Mouse (Mus musculus) c-Kit-positive CD71-positive TER-119-negative erythroid progenitor cells, embryonic 14.5 days (primary cell): ENCODE measurements around the gene Rack1.
A peak's percentile ranks its signal among the peaks of the same experiment; 100 is the strongest.

Experiments
- DNase-seq: peaks from one replicate; pipeline ENCODE4 v3.0.0-alpha.2; 2013; ENCODE audit warnings: low read depth

The Rack1 gene

DNA sequence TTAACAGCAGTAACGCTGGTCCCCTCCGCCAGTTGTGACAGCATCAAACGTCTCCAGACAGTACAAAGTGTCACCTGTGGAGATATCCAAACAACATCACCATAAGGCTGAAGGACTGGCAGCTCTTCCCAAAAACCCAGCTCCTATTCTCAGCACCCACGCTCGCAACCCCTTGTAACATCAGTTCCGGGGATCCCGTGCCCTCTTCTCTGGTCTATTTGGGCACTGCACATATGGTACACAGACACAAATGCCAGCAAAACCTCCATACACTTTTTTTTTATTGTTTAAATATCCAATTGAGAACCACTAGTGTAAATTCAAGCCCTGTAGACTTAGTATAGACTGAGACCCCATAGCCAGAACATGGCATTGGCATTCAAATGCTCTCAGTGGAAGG lies 4.9 kb upstream of the Rack1 start:
- DNase-seq: no peak

DNA sequence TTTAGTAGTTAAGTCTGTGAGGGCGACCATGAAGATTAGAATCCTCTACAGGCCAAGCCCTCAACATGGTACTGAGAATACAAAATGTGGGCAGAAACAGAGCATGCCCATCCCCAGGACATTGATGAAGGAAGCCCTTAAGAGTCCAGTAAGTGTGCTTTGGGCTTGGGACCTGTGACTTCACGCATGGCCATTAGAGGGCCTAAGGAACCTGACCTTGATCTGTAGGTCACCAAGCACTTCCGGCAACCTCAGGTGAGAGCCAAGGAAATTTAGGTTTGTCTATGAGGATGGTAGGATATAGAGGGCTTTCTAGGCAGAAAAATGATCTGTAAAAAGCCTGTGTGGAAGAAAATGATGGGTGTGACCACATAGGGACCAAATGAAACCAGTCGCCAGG lies 3.8 kb upstream of the Rack1 start:
- DNase-seq: no peak

DNA sequence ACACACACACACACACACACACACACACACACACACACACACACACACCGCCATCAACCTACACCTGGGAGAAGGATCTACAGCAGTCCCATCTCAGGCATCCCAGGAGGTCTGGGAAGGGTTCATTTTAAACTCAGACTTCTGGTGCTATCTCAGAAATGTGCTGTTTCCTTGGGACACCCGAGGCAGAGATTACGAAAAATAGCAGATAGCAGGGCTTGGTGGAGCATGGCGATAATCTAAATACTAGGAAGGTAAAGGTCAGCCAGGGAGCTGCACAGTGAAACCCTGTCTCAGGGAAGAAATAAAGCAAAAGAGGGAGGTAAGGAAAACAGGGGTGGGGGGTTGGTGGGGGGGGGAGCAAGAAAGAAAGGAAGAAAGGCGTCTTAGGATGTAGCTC lies 2.8 kb upstream of the Rack1 start:
- DNase-seq: no peak

DNA sequence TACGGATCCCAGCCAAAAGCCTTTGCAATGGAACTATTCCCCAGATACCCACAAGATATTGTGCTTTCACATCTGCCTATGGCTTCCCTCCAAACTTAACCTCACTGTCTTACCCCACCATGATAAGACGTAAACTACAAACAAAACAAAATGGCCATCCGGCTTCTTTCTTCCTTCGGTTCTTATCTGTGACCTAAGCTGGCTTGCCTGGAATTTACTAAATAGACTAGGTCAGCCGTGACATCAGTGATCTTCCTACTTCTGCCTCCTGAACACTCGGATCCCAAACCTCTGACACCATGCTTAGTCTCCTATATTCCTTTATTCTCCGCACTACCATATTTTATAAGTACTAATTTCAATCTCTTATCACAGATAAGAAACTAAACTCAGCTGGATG lies 1.8 kb upstream of the Rack1 start:
- no peak for DNase-seq

DNA sequence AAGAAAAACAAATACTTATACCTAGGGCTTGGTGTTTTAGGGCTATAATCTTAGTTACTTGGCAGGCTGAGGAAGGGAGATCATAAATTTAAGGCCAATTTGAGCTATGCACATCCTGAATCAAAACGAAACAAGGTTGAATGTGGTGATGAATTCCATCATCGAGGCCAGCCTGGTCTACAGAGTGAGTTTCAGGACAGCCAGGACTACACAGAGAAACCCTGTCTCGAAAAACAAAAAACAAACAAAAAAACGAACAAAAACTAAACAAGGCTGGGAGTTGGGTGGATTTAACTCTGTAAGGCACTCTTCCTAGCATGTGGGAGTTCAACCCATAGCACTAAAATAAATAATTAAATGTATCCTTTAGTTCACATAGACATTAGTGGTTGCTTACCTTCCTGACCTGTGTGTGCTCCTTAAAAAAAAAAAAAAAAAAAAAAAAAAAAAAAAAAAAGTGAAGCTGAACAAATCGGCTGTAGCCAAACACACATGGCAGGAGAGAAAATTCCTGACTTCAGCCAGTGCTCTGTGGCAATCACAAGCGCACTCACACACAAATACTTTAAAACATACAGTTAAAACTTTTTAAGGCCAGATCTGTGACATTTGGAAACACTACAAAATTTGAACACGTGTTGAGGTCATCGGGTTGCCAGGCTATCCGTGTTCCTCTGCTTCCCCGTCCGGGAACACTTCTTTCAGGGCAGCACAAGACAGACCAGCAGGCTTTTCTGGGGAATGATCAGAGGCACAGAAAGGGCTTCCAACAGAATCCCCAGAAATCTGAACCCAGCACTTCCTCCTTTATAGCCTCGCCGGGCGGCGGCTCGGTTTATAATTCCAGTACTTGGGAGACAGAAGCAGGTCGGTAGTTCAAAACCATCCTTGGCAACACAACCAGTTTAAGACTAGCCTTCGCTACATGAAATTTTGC lies 880 bp upstream of the Rack1 start:
- no peak for DNase-seq

DNA sequence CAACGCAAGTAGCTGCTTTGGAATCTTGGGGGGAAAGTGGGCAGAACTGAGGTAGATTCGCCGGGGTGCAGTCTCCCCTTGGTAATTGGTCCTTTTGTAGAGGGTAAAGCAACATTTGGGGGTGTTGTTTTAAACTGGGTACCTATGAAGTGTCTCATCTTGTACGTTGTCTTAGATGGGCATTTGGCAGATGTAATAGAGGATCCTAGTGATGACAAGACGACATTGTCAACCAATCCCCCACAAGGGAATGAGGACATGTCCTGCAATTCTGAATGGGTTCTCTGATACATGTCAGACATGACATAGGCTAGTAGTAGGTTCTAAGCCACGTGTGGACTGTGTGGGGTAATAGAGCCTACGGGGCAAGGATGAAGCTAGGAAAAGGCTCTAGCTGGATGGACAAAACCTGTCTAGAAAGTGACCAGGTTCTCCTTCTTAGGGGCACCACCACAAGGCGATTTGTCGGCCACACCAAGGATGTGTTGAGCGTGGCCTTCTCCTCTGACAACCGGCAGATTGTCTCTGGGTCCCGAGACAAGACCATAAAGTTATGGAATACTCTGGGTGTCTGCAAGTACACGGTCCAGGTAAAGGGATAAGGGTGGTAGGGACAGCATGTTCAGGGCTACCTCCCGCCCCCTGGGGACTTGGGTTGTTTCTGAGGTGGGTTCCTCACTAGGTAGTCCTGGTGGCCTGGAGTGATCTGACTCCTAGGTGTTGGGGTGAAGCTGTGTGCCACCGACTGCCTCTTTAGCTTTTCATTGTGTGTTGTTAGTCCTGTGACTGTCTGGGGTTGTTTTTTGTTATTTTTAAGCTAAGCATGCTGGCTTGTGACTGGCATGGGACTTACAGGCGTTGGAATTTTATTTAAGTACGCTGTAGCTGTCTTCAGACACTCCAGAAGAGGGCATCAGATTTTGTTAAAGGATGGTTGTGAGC lies 2.0 kb downstream of the Rack1 start:
- DNase-seq: no peak

DNA sequence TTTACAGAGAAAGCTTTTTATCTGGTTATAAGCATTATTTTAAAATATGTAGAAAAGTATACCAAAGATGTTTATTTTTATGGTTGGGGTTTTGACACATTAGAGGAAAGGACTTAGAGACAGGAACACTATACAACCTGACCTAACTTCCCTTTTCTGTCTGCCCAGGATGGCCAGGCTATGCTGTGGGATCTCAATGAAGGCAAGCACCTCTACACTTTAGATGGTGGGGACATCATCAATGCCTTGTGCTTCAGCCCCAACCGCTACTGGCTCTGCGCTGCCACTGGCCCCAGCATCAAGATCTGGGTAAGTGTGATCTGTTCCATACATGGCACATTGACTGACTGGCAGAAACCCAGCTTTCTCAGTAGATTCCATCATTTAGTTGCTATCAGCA lies 3.9 kb downstream of the Rack1 start:
- no peak for DNase-seq

DNA sequence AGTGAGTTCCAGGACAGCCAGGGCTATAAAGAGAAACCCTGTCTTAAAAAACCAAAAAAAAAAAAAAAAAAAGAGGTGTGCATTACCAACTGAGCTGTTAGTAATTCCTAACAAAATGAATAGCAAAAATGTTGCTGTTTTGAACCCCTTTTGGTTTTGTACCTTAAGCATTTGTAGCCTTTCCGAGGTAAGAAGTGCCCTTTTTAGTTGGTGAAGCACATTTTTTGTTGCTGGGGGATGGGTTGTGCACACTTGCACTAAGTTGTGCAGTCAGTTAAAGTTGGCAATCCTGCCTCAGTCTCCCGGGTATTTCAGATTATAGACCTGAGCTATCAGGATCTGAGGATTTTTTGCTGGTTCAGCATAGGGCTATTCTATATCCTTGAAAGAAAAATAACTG lies 4.8 kb downstream of the Rack1 start:
- DNase-seq: no peak

DNA sequence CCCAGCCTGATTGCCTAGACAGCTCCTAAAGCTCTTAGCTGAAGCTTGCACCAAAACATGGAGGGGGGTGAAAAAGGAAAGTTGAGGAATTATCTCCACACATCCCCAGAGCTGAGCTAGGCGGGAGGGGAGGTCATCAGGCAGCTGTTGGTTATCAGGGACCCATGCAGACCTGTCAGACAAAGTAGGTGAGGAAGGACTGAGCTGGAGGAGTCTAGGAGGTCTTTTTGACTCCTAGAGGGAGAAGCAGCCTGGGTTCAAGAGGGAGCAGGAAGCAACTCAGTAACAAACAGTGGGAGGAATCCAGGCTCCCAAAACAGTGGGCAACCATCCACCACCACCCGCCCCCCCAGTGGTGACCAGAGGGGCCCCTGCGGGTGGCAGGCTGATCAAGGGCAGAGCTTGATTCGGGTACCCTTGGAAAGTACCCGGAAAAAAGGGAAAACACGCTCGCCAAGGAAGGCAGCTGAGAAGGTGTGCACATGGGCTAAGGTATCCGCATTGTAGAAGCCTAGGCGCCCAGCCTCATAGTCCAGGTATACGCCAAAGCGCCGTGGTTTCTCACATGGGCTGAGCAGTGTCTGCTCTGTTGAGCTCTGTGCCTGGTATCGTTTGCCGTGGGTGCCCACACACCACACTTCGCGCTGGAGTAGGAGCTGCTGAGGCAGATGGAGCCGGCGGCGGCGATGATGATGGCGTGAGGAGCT lies 6.9 kb downstream of the Rack1 start:
- no peak for DNase-seq

DNA sequence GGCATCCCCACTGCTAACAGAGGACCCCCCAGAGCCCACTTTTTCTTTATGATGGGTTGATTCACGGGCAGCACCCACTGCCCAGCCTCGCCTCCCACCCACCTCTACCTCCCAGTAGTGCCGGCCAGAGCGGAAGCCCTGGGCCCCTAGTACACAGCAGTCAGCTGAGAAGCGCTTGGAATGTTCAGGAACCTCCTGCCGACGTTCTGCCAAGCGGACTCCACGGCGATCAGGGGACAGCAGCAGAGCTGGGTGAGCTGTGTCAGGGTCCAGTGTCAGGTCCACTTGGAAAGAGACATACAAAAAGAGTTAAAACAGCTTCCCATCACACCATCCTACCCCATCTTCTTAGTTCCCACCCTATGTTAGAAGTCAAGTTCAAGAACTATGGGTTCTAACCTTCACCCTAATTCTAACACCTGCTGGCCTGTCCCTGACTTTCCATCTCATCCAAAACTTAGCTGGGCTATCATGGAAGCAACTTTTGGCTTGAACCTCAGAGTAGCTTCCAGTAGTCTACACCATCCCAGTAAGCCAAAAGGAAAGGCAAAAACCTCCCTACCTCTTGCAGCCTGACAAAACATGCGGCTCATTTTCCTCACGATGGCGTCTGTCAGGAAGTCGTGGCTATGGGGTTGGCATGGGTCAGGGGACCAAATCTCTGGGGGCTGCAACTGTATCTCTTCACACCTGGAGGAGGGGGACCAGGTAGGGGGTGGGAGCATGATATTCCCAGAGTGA lies 7.6 kb downstream of the Rack1 start:
- DNase-seq: no peak

DNA sequence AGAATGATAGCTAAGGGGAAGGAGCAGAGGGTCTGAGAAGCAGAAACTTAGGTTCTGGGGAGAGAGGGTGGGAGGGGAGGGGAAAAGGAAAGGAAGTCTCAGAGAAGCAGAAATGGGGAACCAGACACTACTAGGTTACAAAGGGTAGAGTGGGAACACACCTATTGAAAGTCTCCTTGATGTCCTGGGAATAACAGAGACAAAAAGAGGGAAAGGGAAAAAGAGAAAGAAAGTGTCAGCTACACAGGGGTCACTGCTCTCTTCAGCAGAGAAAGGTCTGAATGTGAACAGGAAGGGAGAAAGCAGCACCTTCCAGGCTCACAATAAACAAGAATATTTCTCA lies 8.1 kb downstream of the Rack1 start:
- no peak for DNase-seq

DNA sequence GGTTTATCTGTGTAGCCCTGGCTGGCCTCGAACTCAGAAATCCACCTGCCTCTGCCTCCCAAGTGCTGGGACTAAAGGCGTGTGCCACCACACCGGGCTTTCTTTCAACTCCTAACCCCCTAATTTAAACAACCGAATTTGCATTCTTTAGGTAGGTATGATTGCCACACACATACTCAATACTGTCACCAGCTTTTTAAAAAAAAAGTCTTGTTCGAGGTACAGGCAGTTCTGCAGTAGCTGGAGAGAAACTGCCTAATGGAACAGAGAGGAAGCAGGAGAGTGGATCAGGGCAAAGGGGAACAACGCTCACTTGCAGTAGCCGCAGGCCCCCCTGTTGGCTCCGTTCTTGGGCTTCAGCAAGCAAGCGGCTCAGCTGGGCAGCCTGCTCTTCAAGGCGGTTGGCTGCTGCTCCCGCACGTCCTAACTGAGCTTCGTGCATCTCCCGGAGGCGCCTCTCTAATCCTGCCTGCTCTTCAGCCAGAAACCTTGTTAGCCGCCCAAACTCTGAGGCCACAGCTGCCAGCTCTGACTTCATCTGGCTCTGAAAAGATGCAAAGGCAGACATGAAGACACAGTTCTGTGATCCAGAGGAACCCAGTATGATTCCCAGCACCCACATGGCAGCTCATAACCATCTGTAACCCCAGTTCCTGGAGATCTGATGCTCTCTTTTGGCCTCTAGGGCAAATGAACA lies 8.8 kb downstream of the Rack1 start:
- no peak for DNase-seq

DNA sequence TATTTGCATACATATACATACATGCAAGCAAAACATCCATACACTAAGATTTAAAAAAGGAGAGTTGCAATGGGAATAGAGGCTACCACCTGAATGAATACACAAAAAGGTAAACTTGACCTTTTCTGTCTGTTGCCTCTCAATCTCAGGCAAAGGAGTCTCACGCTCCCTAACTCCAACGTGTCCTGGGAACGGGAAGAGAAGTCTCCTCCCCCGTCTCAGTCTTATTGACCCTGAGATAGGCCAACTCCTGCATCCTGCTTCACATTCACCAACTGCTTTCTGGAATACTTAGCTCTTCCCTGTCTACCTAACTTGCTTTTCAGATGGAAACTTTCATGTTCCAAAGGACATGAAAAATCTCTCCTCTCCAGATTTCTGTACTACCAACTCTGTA lies 9.3 kb downstream of the Rack1 start:
- no peak for DNase-seq

DNA sequence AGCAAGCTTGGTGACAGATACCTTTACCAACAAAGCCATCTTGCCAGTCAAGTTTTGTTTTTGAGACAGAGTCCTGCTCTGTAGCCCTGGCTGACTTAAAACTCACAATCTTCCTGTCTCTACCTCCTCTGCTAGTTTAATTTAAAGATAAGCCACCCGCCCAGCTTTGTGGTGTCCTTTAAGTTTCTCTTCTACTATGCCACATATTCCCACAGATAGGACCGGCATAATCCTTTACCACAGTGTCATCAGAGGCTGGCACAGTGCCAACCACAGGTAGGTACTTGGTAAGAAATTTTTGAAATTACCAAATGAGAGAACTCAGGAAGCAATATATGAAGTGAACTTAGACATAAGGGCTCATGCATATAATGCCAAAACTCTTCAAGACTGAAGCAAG lies 10.0 kb downstream of the Rack1 start:
- no peak for DNase-seq

DNA sequence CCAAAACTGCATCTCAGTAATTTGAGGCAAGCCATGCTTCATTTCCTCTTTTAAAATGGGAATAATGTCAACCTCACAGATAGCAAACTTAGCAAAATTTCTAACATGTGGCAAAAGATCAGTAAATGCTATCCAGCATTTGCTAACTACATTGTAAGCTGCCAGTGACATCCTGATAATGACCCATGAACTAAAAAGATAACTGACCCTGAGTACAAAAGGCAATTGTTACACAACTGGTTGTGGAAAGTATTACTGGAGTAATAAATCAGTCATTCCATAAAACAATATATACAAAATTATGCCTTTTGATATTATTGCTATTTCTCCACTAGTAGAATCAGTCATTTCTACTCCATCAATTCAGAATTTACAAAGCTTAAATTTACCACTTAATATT lies 13.7 kb downstream of the Rack1 start:
- no peak for DNase-seq

DNA sequence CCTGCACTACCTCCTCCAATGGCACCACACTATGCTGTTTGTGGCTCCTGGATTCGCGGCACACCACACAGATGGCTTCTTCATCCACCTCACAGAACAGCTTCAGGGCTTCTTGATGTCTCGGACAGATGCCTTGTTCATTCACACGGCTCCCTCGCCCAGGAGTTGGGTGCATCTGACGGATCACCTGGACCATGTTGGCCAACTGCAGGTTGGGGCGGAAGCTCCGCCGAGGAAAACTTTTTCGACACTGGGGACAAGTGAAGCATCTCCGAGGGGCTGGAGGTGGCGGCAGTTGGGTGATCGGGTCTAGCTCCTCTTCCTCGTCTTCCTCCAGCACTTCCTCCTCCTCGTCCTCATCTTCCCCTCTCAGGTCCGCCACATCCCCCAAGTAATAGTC lies 15.7 kb downstream of the Rack1 start:
- no peak for DNase-seq

DNA sequence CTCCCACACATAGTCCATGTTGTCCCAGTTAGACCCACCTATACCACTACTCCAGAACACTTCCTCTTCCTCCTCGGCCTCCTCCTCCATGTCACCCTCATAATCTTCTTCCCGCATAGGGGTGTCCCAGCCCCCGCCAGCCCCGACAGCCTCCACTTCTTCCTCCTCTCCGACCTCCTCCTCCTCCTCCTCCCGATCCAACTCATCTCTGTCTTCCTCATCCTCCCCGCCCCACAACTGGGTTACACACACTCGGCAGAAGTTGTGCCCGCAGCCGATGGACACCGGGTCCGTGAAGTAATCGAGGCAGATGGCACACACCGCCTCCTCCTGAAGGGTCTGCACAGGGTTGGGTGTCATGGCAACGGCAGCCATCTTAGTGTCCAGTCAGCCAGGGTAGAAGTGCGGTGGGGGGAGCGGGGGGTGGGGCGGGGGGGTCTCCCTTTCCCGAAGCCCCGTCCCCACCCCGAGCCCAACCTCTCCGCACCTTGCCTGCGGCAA lies 16.2 kb downstream of the Rack1 start:
- no peak for DNase-seq

DNA sequence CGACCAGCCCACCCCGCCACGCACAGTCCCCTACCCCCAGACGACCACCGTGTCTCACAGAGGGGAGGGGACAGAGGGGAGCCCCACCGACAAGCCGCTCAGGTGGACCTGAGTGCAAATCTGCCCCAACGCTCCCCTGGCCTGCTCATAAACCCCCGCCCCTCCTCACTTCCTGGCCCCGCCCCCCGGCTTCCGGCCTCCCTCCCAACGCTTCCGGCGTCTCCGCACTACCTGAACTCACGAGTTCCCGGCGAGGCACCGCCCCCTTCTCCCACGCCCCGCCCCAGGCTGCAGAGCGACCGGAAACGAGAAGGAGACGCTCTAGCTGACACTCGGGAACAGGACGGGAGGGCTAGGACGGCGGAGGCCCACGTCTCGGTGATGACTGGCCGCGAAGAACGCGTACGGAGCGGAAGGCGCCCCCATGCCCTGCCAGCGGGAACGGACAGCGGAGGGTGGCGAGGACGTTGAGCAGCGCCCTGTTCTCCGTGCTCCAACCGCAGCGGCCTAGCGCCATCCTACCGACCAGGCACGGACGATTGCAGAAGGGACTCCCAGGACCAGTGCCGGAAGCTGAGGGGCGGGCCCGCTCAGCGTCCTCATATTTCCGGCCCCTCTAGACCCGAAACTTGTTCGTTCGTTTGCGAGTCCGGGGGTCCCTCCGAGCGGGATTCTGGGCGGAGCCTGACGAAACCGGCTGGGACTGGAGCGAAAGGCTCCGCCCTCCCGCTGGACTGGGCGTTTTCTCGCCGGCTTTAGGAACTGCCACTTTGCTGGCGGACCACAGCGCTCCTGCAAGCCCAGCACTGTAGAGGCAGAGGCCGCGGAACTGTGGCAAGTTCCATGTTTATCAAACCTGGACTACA lies 16.9 kb downstream of the Rack1 start, which contains the start of gene Trim41:
Gene Trim41, minus strand, starts transcription at position 554 of the 866 bp plus-strand sequence.
- DNase-seq: peak; percentile 97

DNA sequence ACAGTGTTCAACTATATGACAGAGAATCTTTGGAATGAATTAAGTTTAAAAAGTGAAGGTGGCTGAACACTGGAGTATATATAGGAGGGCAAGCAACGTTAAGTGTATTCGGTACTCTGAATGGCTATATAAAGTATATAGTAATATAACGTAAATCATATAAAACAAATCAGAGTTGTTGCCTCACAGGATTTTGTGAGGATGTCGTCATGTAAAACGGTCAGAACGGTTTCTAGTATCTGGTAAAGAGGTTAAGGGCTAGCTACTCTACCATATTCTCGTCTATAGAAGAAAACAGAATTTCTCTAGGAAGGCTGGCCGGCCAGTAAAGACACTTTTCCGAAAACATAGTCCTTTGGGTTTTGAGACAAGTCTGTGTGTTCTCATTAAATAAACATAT lies 17.7 kb downstream of the Rack1 start:
- DNase-seq: no peak

DNA sequence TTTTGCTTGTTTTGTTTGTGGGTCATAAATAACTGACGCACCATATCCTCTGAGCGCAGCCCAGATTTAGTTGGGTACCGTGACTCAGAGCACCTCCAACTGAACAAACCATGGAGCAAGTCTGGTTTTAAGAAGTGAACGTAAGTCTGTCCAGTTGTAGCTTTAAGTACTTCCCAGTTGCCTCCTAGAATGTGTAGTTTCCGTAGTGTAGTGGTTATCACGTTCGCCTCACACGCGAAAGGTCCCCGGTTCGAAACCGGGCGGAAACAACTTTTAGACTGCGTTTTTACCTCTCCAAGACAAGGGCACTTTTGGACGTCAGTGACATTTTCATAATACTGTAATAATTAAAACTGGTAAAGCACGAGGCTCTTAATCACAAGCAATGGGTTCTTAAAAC lies 18.2 kb downstream of the Rack1 start:
- peak; percentile 95 for DNase-seq
